Mouse (Mus musculus): ENCODE results near the gene Gins2. TPM values are rescaled to one million over a fixed set of nuclear protein-coding genes. Genes with fewer than 3 reads are reported as not detected.

The Gins2 gene
- polyA plus RNA-seq, 1 experiment from 2014 or later: 6.1 TPM

Other genes starting within 250 kb of the Gins2 start
- 0.83 to 3.2 TPM (median 2.1 TPM) in 3 replicates for gene 1190005I06Rik, start 58.3 kb upstream of the Gins2 start, polyA plus RNA-seq (2018)
- gene Gm27021, start 78.8 kb upstream of the Gins2 start, polyA plus RNA-seq (2018): 0.76 to 0.96 TPM in 2 of 3 replicates, not detected in the other
- 521 to 775 TPM (median 707 TPM) in 3 replicates for gene Cox4i1, start 78.9 kb upstream of the Gins2 start, polyA plus RNA-seq (2018)
- gene Emc8, start 79.3 kb upstream of the Gins2 start, polyA plus RNA-seq (2018): 30.6 to 41.0 TPM (median 40.7 TPM) in 3 replicates
- gene Irf8, start 147.1 kb upstream of the Gins2 start, polyA plus RNA-seq (2018): 116 to 212 TPM (median 193 TPM) in 3 replicates

Measured in macrophage (primary cell).